Mouse (Mus musculus): ENCODE data around the gene Polrmt. TPM values are rescaled to one million over a fixed set of nuclear protein-coding genes. Genes with fewer than 3 reads are reported as not detected.

Gene Polrmt
- polyA plus RNA-seq, 1 experiment, result 21.9 TPM

- Histone ChIP-seq H3K27me3 (ENCODE audit: control insufficient read depth, insufficient read depth, low read length, poor library complexity, severe bottlenecking) (no peaks in the 10 kb centered on the region), H3K9me3 (replicated peaks; ENCODE audit: control insufficient read depth, insufficient read depth, low read length, poor library complexity, severe bottlenecking) (no peaks in the 10 kb centered on the region), H3K4me3 (ENCODE audit: low read depth, low read length) (no peak overlapping the region), H3K9ac (ENCODE audit: low read depth, poor library complexity, severe bottlenecking) (peak overlapping the region; percentile 10; the same call in 1 of the 2 replicates), H3K27ac (ENCODE audit: insufficient read depth, low read length) (no peak overlapping the region), H3K36me3 (ENCODE audit: control insufficient read depth, insufficient read depth, low read length, poor library complexity, severe bottlenecking) (no peaks in the 10 kb centered on the region), H3K4me1 (ENCODE audit: control insufficient read depth, insufficient read depth, low read length) (no peaks in the 10 kb centered on the region)
- TF ChIP-seq POLR2A (IDR thresholded peaks at IDR 0.05; ENCODE audit: insufficient read depth, low read length) (no peak), CTCF (IDR thresholded peaks at IDR 0.05; ENCODE audit: low read depth, low read length) (no peak), EP300 (IDR thresholded peaks at IDR 0.05; ENCODE audit: insufficient read depth, low read depth, low read length) (no peak)
These were observed 31.6 kb upstream of the Polrmt start for GRCm38 (mm10) chr10:79778006-79778405.

DNA sequence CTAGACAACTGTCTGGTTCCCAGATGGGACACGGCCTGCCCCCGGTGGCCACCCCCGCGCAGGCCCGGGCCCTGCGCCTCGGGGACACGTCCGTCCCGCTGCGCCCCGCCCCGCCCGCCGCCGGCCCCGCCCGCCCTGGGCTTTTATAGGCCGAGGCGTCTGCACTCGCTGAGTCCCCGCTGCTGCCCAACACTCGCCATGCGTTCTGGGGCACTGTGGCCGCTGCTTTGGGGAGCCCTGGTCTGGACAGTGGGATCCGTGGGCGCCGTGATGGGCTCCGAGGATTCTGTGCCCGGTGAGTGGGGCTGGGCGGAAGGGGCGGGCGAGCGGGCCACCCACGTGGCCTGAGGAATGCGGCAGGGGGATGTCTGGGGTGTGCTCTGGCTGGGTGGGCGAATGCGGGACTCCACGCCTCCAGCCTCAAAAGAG lies 30.7 kb upstream of the Polrmt start, which contains the start of gene Fstl3:
Gene Fstl3 (plus strand): TSS at position 170 of the 429 bp plus-strand sequence.
- Histone ChIP-seq H3K9me3 (replicated peaks; ENCODE audit: control insufficient read depth, insufficient read depth, low read length, poor library complexity, severe bottlenecking) (no peaks in the 10 kb centered on the region), H3K27ac (ENCODE audit: insufficient read depth, low read length) (no peak within 1 kb of the TSS), H3K36me3 (ENCODE audit: control insufficient read depth, insufficient read depth, low read length, poor library complexity, severe bottlenecking) (no peaks in the 10 kb centered on the region), H3K9ac (ENCODE audit: low read depth, poor library complexity, severe bottlenecking) (peak within 1 kb of the TSS; percentile 68), H3K4me3 (ENCODE audit: low read depth, low read length) (peak within 1 kb of the TSS; percentile 60), H3K4me1 (ENCODE audit: control insufficient read depth, insufficient read depth, low read length) (no peaks in the 10 kb centered on the region), H3K27me3 (ENCODE audit: control insufficient read depth, insufficient read depth, low read length, poor library complexity, severe bottlenecking) (no peaks in the 10 kb centered on the region)
- TF ChIP-seq EP300 (IDR thresholded peaks at IDR 0.05; ENCODE audit: insufficient read depth, low read depth, low read length) (no peak), CTCF (IDR thresholded peaks at IDR 0.05; ENCODE audit: low read depth, low read length) (no peak), POLR2A (IDR thresholded peaks at IDR 0.05; ENCODE audit: insufficient read depth, low read length) (no peak)

- H3K27me3 ChIP-seq (ENCODE audit: control insufficient read depth, insufficient read depth, low read length, poor library complexity, severe bottlenecking), result no peaks in the 10 kb centered on the region
- no peaks in the 10 kb centered on the region for H3K36me3 ChIP-seq (ENCODE audit: control insufficient read depth, insufficient read depth, low read length, poor library complexity, severe bottlenecking)
- no peak overlapping the region for H3K9ac ChIP-seq (ENCODE audit: low read depth, poor library complexity, severe bottlenecking)
- no peak for TF ChIP-seq POLR2A (IDR thresholded peaks at IDR 0.05; ENCODE audit: insufficient read depth, low read length)
- TF ChIP-seq CTCF (IDR thresholded peaks at IDR 0.05; ENCODE audit: low read depth, low read length), result peak; percentile 48
- no peak for TF ChIP-seq EP300 (IDR thresholded peaks at IDR 0.05; ENCODE audit: insufficient read depth, low read depth, low read length)
- H3K4me3 ChIP-seq (ENCODE audit: low read depth, low read length), result no peak overlapping the region
- no peaks in the 10 kb centered on the region for H3K9me3 ChIP-seq (replicated peaks; ENCODE audit: control insufficient read depth, insufficient read depth, low read length, poor library complexity, severe bottlenecking)
- H3K27ac ChIP-seq (ENCODE audit: insufficient read depth, low read length), result no peak overlapping the region
- no peaks in the 10 kb centered on the region for H3K4me1 ChIP-seq (ENCODE audit: control insufficient read depth, insufficient read depth, low read length)
These were observed 28.3 kb upstream of the Polrmt start for GRCm38 (mm10) chr10:79774486-79775279.

DNA sequence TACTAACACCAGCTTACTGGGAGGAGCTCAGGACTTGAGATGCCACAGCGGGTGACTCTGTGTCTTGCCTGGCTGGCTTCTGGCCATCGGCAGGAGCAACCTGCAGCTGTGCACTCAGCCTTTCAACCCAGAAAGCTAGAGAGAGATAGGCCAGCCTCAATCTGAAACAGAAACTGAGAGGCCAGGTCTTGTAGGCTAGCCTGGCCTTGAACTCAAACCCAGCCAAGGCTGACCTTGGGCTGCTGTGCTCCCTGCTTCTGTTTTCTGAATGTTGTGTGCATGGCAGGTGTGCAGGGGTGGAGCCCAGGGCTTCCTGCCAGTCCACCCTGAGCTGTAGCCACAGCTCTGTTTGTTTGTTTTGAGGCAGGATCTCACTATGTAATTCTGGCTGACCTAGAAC lies 26.8 kb upstream of the Polrmt start:
- no peak overlapping the region for H3K9ac ChIP-seq (ENCODE audit: low read depth, poor library complexity, severe bottlenecking)
- TF ChIP-seq POLR2A (IDR thresholded peaks at IDR 0.05; ENCODE audit: insufficient read depth, low read length), result no peak
- no peak for TF ChIP-seq CTCF (IDR thresholded peaks at IDR 0.05; ENCODE audit: low read depth, low read length)
- no peak for TF ChIP-seq EP300 (IDR thresholded peaks at IDR 0.05; ENCODE audit: insufficient read depth, low read depth, low read length)
- H3K36me3 ChIP-seq (ENCODE audit: control insufficient read depth, insufficient read depth, low read length, poor library complexity, severe bottlenecking), result no peaks in the 10 kb centered on the region
- H3K4me1 ChIP-seq (ENCODE audit: control insufficient read depth, insufficient read depth, low read length), result no peaks in the 10 kb centered on the region
- H3K4me3 ChIP-seq (ENCODE audit: low read depth, low read length), result no peak overlapping the region
- H3K27me3 ChIP-seq (ENCODE audit: control insufficient read depth, insufficient read depth, low read length, poor library complexity, severe bottlenecking), result no peaks in the 10 kb centered on the region
- no peaks in the 10 kb centered on the region for H3K9me3 ChIP-seq (replicated peaks; ENCODE audit: control insufficient read depth, insufficient read depth, low read length, poor library complexity, severe bottlenecking)
- no peak overlapping the region for H3K27ac ChIP-seq (ENCODE audit: insufficient read depth, low read length)

- no peaks in the 10 kb centered on the region for H3K36me3 ChIP-seq (ENCODE audit: control insufficient read depth, insufficient read depth, low read length, poor library complexity, severe bottlenecking)
- H3K27ac ChIP-seq (ENCODE audit: insufficient read depth, low read length), result no peak overlapping the region
- TF ChIP-seq EP300 (IDR thresholded peaks at IDR 0.05; ENCODE audit: insufficient read depth, low read depth, low read length), result no peak
- TF ChIP-seq CTCF (IDR thresholded peaks at IDR 0.05; ENCODE audit: low read depth, low read length), result peak; percentile 50
- no peak for TF ChIP-seq POLR2A (IDR thresholded peaks at IDR 0.05; ENCODE audit: insufficient read depth, low read length)
- H3K9ac ChIP-seq (ENCODE audit: low read depth, poor library complexity, severe bottlenecking), result no peak overlapping the region
- no peaks in the 10 kb centered on the region for H3K4me1 ChIP-seq (ENCODE audit: control insufficient read depth, insufficient read depth, low read length)
- no peak overlapping the region for H3K4me3 ChIP-seq (ENCODE audit: low read depth, low read length)
- H3K27me3 ChIP-seq (ENCODE audit: control insufficient read depth, insufficient read depth, low read length, poor library complexity, severe bottlenecking), result no peaks in the 10 kb centered on the region
- H3K9me3 ChIP-seq (replicated peaks; ENCODE audit: control insufficient read depth, insufficient read depth, low read length, poor library complexity, severe bottlenecking), result no peaks in the 10 kb centered on the region
These were observed 25.9 kb upstream of the Polrmt start for GRCm38 (mm10) chr10:79772320-79772719.

DNA sequence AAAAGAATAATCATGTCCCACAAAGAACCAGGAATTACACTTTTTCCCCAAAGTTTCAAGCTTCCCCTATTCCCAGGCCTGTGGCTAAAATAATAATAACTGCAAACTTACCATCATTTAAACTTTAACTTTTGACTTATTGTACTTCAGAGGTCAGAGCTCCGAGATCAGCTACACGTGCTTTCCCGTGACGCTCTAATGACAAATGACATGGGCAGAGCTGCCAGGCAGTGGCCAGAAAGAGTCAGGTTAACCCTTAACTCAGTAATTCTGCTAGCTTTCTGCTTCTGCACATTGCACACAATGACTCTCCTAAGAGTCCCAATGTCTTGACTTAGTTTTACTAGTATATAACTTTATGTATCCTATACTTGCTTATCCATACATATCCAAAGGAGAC lies 22.9 kb upstream of the Polrmt start:
- Histone ChIP-seq H3K9ac (ENCODE audit: low read depth, poor library complexity, severe bottlenecking) (no peak overlapping the region), H3K27ac (ENCODE audit: insufficient read depth, low read length) (no peak overlapping the region), H3K9me3 (replicated peaks; ENCODE audit: control insufficient read depth, insufficient read depth, low read length, poor library complexity, severe bottlenecking) (no peaks in the 10 kb centered on the region), H3K27me3 (ENCODE audit: control insufficient read depth, insufficient read depth, low read length, poor library complexity, severe bottlenecking) (no peaks in the 10 kb centered on the region), H3K36me3 (ENCODE audit: control insufficient read depth, insufficient read depth, low read length, poor library complexity, severe bottlenecking) (no peaks in the 10 kb centered on the region), H3K4me3 (ENCODE audit: low read depth, low read length) (no peak overlapping the region), H3K4me1 (ENCODE audit: control insufficient read depth, insufficient read depth, low read length) (peaks cover 3% of the 10 kb centered on the region)
- TF ChIP-seq EP300 (IDR thresholded peaks at IDR 0.05; ENCODE audit: insufficient read depth, low read depth, low read length), result no peak
- TF ChIP-seq CTCF (IDR thresholded peaks at IDR 0.05; ENCODE audit: low read depth, low read length), result no peak
- no peak for TF ChIP-seq POLR2A (IDR thresholded peaks at IDR 0.05; ENCODE audit: insufficient read depth, low read length)

All from ES-Bruce4 (cell line).